Mouse (Mus musculus) mesoderm, embryonic 11.5 days (tissue): ENCODE results near the gene Ilf3.

Source experiments
- DNase-seq: peaks from one replicate; pipeline ENCODE4 v3.0.0-alpha.2; 2012; ENCODE audit warnings: low read depth, low spot score

Gene Ilf3

GRCm38 (mm10) chr9:21340411-21340810 is 27.3 kb upstream of the Ilf3 start:
- DNase-seq, result no peak

GRCm38 (mm10) chr9:21346627-21347365 is 20.9 kb upstream of the Ilf3 start:
- no peak for DNase-seq

GRCm38 (mm10) chr9:21348152-21348551 is 19.5 kb upstream of the Ilf3 start:
- no peak for DNase-seq

DNA sequence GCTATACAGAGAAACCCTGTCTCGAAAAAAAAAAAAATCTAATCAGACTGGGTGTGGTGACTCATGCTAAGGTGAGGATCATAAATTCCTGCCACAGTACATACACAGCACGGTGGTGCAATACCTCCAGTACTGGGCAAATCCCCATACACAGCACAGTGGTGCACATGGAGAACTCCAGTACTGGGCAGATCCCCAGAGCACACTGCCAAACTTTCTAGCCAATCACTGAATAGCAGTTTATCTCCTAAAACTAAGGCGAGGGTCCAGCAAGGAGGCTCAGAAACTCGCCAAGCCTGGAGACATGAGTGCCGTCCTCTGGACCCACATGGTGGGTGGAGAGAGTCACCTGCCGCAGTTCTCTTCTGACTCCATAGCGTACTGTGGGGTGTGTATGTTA is 16.5 kb upstream of the Ilf3 start:
- no peak for DNase-seq

DNA sequence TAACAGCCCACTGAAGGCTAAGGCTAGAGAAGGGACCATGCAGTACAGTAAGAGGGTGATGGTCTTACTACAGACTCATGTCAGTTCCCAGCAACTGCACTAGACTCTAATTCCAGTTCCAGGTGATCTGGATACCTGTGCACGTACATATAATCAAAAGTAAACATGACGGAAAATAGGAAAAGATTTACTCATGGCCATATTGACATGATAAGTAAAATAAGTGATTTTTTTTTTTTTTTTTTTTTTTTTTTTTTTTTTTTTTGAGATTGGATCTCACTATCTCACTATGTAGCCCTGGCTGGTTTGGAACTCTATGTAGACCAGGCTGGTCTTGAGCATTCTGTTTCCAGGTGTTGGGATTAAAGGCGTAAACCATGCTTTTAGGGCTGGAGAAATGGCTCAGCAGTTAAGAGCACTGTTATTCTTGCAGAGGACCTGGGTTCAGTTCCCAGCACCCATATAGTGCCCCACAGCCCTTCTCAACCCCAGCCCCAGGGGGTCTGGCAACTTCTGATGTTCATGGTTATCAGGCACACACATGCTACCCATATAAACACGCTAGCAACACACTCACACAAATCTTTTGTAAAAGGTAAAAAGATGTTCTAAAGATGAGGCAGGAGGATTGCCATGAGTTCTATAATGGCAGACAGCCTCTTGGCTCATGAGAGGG is 15.8 kb upstream of the Ilf3 start:
- DNase-seq, result no peak

- no peak for DNase-seq
These were observed 15.0 kb upstream of the Ilf3 start for GRCm38 (mm10) chr9:21352463-21353372.

DNA sequence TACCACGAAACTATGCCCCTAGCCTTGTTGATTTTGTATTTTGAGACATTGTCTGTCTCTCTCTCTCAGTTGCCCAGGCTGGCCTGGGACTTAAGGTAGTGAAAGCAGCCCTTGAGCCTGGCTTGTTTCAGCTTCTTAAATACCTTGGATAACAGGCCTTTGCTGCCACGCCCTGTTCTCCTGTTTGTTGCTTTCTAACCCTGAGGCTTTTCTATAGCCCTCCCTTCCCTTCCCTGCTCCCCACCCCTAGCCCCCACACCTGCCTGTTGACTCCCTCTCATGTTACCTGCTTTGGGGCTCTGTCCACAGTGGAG is 14.3 kb upstream of the Ilf3 start:
- no peak for DNase-seq

DNA sequence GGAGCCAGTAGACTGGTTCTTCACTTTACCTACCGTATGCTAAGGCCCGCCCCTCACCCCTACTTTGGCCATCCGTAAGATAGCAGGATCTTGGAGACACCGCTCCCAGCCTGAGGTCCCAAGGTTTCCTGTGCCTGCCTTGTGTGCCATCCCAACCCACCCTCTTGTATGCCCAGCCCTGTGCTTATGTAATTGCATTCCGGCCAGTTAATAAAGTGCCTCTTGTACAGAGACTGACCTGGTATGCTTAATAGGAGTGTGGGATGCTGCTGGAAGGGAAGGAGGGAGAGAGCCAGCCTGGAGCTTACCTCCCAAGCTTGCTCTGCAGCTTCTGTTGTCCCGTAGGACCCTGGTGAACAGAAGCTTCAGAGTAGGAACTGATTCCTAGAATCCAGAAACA is 12.9 kb upstream of the Ilf3 start:
- no peak for DNase-seq

GRCm38 (mm10) chr9:21356981-21357718 is 10.5 kb upstream of the Ilf3 start:
- DNase-seq, result peak; percentile 84

- DNase-seq, result peak; percentile 59
These were observed 990 bp upstream of the Ilf3 start for GRCm38 (mm10) chr9:21366541-21367220.

GRCm38 (mm10) chr9:21368131-21368584 is 487 bp downstream of the Ilf3 start:
- peak; percentile 85 for DNase-seq

DNA sequence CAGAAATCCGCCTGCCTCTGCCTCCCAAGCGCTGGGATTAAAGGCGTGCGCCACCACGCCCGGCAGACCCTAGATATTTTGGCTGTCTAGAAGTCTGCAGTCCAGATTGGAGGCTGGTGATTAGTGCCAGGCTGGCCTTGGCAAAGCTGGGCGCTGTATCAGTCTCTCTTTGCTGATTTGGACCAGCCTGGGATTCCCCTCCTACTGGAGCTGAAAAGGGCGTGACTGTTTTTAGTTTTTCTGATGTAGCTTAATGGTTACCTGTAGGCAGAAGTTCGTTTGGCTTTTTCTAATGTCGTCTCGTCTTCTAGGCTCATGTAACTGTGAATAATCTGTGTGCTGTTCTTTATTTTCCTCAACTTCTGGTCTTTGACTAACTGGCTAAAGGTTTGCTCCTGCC is 1.4 kb downstream of the Ilf3 start:
- no peak for DNase-seq

DNA sequence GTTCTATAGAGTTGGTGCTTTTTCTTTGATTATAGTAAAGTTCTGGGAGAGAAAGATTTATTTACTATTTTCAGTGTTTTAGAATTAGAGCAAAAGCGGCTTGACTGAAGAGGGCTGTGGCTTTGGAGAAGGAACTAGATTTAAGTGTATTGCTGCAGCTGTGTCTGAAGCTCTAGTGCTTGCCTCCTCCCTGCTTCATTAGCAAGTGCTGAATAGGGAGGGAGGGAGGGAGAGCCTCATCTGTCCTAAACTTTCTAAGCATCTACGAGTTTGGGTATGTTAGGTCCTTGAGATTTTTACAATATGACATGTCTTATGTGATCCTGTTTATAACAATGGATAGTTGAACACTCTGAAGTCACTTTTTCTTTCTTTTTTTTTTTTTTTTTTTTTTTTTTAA is 3.2 kb downstream of the Ilf3 start:
- no peak for DNase-seq

GRCm38 (mm10) chr9:21372508-21372907 is 4.8 kb downstream of the Ilf3 start:
- no peak for DNase-seq

DNA sequence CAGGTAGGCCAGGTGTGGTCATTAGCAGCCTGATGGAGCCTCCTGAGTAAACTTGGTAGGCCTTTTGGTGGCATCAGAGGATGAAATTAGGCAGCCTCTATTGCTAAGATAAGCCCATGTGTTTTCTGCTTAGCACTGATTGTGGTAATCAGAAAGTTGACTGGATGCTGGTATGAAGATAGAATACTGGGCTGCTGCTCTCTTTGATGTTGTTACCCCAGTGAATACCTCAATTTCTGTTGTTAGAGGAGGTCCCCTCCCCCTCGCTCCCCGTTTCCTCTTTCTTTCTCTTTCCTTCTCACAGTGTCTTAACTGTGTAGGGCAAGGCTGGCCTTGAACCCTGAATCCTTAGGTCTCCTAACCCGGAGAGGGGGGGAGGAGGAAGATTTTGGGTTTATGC is 11.5 kb downstream of the Ilf3 start:
- no peak for DNase-seq

GRCm38 (mm10) chr9:21380868-21381267 is 13.2 kb downstream of the Ilf3 start:
- DNase-seq, result no peak

GRCm38 (mm10) chr9:21383966-21384365 is 16.3 kb downstream of the Ilf3 start:
- no peak for DNase-seq

DNA sequence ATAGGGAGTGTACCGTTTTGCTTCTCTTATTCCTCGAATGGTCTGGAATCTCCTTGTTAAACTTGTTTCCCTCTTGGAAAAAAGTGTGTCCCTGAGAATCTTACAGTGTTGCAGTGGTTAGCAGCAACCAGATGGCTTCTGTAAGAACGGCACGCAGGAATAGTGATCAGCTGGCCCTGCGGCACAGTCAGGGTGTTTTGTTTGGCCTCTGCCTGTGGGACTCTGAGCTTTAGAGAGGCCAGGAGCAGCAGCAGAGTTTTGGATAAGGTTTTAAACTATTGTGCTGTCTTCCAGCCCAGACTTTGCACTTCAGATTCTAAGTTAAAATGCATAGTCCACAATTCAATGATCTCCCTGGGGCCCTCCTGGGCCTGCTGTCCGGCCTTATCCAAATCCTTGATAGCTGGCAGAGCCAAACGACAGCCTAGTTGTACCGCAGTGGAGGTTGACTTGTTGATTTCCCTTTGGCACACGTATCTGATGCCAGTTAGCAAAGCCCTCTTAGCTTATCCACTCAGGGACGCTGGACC is 25.0 kb downstream of the Ilf3 start:
- no peak for DNase-seq

DNA sequence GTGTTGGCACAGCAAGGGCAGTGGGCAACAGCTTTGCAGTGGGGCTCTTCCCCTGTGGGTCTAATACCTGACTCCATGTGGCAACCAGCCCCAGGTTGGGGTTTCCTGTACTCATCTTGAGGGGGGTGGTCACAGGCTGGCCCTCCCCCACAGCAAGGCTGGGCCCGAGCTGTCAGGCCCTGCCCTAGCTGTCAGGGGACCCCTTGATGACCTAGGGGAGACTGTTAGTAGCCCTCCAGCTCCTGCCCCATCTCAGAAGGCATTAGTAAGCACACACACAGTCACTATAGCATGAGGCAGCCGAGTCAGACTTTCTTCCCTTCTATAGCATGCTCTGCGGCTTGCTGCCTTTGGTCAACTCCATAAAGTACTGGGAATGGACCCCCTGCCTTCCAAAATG is 28.0 kb downstream of the Ilf3 start:
- DNase-seq, result no peak

- no peak for DNase-seq
These were observed 29.5 kb downstream of the Ilf3 start for GRCm38 (mm10) chr9:21397170-21397569.

DNA sequence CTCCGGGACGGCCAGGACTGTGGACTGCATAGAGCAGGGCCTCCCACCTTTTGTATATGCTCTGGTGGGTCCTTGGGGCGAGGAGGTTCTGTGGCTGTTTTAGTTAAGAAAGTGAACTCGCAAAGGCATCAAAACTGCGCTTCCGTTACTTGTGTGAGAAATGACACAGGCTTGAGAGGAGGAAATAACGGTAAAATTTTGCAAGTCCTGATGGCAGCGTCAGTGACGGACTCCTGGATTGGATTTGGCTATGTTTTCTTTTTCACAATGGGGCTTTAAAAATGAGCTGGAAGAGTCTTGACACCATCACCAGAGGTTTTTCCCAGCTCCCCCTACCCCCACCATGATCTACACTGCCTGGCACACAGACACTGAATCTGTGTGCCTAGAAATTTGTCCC is 33.4 kb downstream of the Ilf3 start:
- DNase-seq, result no peak
